Mouse (Mus musculus): ENCODE measurements at regions not wholly inside any gene's neighbourhood (a gene's known extent, or its start where the extent isn't known, plus 50 kb on each side); places are given as distances from the start of the nearest gene placed in this dataset.

DNA sequence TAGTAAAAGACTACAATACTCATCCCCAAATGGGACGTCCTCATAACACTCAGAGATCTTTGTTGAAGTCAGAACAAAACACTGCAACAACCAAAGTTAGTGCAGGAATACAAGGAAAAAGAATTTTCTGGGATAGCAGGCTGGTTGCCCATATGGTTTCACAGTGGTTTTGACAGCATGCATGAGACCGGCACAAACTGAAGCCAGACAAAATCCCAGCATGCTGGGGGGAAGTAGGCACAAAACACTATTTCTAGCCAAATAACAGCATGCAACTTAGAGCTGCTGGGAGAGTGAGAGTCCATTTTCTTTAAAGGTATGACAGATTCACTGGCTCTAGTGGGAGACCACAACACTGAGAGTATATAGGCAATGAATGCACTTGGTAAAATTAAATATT, 619.1 kb upstream of the Manea start:
- CTCF ChIA-PET = no interaction called here

DNA sequence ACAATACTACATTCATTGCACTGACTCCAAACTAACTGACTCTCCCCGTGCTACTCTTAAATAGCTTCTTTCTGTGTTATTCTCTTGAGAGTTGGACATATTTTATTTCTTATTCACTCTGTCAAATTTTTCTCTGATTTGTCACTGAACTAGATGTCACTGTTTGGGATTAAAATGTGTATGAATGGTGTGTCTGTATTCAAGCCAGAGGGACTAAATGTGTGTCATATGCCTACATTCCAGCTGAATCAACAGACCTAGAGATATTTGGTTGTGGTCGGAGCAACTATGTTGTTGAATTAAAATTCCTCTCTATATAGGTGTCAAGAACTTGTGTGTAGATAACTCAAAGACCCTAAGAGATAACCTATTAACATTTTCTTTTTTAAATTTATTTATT, 618.2 kb upstream of the Manea start:
- CTCF ChIA-PET = no interaction called here

DNA sequence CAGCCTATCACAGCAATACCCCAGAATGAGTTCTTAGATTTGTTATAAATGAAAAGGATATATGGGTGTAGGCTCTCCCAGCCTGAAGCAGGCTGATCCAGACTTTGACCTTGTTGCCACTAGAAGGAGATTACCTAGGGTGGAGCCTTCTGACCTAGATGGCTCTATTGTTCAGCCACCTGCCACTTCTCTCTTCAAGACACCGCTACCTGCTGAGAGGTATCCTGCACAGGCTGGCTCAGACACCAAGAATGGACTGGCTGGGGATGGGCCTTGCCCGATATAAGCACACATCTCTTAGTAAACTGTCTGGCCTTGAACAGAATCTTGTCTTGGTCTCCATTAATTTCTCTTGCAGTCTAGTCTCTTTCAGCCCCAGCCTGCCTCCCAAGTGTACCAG, 597.9 kb upstream of the Manea start:
- CTCF ChIA-PET = no interaction called here

DNA sequence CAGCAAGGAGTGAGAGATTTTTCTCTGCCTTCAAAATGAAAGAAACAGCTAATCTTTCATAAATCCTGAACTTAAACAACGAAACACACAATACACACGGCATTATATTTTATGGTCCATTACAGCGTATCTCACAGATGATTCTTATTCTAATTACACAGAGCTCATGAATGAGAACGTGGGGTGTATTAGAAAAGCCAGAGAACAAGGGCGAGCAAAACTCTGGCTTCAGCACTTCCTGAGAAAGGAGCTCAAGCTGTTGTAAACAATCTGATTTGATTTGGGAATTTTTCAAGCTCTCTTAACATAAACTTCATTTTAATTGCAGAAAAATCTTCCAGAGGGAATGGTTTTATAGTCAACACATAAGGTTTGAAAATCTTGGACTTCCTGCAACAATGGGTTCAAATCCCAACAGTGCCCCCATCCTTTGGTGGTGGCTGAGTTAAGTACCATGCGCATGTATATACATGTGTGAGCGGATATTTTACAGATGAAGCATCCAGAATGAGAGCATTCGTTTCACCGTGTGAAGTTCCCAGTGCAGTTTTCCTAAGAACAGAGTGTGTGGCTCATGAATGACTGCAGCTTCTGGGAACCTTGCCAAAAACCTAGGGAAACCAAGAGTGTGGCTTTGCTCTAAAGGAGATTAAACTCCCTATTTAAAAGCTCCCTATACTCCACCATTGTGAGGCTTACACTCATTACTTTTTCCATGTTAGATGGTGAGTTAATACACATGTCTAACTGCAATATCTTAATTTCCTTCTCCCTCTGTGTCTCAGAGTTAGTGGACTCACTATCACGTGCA, 587.5 kb upstream of the Manea start:
- CTCF ChIA-PET = interaction anchor here (0.6 kb wide), 1 partner anchor 28 kb away, joined by 6 read pairs; no protein-coding TSS in a partner anchor

DNA sequence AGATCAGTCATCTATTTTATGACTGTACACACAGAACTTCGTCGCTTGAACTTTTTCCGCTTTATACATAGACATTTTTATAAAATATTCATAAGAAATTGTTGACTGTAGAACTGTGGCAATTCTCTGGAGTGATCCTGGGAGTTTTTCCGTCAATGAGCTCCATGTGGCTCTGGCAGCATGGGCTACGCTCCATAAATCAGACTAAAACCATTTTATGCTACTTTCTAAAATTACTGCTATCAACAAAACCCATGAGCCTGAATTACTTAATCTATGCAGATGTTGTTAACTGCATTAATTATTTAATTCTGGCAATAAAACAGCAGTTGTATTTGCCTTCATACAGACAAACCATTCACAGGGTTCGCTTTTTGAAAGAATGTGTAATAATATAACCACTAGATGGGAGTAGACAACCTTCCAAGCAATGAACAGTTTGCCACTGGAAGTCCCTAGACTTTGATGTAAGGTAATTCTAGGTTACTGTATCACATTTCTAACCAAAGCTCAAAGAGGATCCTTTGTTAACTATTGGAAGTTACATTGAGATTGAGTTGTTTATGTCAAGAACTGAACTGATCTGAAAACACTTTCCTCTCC, 583.3 kb upstream of the Manea start:
- CTCF ChIA-PET = no interaction called here

DNA sequence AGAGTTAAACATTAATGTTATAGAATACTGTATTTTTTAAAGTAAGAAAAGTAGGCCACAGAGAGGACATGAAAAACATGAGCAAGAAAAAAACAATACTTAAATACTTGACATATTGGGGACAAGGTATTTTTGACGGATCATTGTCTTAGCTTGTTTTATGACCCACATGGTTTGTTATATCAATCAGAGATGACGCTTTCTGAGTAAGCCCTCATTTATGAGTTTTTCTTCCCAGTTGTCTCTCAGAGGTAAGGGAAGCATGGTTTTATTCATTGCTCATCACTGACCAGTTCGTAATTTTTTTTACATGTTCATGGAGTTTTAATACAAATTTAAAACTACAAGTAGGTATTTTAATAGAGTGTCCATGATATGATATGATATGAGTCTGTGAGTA, 579.4 kb upstream of the Manea start:
- CTCF ChIA-PET = no interaction called here

DNA sequence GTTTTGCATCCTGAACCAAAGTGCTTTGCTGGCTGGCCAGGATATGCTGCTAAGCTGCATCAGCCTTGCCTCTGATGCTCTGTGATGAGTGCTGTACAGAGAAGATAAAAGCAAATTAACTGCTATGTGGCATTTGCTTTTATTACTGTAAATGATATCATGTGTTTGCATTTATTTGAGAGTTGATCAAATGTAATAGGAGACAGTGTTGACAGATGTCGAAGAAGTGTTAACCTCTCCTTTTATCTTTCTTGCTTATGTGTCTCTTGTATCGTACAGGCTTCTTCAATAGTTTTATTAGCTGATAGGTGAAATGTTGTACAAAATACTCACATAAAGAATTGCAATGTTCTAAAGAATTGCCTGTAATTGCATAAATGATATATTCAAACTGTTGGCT, 541.8 kb upstream of the Manea start:
- CTCF ChIA-PET = no interaction called here

DNA sequence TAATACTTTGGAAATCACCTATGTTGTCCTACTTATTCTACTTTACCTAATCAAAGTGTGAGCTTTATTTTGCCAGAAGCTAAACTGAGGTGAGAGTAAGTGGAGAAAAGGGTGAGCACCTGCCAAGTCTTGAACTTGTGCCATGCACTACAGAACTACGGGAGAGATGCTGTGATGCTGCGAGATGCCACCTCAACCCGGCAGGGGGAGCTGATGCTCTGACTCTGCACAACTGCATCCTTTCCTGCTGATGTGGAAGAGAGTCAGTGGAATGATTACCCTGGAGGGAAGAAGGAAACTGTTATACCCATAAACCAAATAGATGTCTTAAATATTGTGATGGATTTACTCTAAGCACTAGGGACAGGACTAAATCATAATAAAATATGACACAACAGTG, 532.3 kb upstream of the Manea start:
- CTCF ChIA-PET = no interaction called here

DNA sequence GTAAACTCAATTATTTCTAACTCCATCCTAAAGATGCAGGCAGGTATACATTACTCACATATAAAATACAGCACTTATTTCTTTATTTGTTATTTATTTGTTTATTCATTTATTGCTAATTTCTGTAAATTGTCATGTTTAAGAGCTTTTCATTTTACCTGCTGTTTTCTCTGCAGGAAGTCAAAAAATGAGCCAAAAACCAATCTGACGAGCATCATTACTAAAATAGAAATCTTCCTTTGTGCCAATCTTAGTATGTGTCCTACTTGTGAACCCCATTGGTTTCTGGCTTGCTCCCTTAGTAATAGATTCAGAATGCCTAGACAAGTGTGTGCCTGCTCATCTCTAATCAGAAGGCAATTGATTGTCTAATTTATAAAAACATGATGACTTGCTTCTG, 495.1 kb upstream of the Manea start:
- CTCF ChIA-PET = no interaction called here

DNA sequence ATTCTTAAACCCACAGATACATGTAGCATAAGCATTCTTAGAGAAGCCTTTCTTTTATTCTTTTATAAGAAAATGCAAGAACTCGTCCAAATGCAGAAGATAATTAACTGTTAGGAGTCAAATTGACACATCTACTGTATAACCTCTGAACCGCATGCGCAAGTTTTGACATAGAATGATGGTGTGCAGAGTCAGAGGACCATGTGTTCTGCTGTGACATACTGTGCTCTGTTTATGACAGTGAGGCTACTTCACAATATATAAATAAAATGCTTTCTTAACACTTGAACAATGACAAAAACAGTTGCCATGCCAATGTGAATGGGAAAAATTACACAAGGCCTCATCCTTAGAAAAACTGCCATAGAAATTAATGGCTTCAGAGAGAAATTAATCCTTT, 454.1 kb upstream of the Manea start:
- CTCF ChIA-PET = no interaction called here

DNA sequence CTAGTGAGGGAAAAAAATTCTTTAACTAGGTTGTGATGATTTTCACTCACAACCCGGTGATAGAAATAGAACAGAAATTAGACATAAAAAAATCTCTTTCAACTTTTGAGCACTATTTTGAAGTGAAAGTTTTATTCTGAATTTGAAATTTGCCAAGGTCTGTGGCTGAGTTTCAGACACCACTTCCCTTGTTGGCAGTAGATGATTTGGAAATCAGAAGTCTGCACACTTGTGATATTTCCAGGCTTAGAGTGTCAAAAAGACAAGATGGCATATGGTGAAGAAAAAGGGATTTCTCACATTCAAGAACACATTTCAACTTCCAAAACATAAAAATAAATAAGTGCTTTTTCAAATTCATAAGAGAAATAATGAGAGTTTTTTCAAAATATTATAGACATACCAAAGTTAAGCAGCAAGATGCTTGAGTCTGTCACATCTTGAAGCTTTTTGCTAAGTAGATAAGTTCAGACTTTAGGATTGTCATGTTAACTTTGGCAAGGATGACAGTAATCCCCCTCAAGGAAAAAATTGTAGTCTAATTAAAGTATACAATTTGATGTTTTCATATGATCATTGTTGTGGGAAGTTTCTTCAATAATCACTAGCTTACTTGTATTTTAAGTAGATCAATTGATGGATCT, 446.6 kb upstream of the Manea start:
- CTCF ChIA-PET = no interaction called here

DNA sequence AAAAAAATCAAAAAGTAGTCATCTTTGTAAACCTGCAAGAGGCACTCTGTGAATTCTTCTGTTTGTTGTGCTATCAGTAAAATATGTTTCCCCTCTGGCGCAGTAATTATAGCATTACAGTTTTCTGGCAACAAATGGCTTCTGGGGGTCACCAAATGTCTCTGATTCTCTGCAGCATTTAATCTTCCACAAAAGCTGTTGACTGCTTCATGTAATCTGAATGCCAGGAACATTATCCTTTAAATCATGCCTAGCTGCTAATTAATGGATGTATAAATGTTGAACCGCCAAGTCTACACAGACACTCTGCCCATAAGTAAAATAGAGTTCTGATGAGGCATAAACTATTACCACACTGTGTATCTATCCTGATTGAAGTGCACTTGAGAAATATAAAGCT, 421.2 kb upstream of the Manea start:
- CTCF ChIA-PET = no interaction called here

DNA sequence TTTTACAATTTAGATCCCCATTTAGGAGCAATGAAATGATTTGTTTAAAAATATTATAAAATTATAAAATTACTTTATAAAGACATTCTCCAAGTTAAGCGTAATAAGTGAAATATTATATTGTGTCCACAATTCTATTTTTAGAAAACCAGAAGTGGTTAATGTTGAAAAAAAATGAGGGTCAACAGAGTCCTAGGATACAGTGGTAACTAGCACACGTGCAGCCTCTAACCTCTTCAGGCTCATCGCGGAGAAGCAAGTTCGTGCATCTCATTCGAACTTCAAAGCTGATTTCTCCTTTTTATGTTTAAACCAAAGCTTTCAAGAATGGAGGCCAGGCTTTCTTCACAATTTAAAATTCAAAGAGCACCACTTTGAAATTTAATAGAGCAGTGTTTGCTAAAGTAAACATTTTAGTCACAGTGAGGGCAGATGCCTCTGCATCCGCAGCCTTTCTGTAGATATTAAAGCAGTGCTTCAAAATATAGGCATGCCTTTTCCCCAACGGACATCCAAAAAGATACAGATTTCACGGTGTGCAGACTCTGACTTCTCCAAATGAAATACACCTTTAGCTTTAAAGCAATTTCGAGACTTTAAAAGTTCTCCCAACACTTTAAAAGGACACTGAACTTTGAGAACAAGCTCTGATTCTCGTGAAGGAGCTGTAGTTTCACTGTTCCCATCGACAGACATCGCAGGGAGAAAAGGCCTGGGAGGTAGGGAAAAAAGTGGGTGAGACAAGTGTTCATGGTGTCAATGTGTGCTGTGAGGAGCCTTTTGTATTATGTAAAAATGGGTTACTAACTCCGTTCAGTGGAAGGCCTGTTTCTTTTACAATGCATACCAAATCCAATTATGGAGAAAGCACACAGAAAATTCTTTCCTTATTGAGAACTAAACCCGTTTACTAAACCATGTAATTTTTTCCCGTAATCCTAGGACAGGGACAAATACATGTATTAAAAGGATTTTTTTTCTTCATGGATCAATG, 419.8 kb upstream of the Manea start:
- CTCF ChIA-PET = no interaction called here

DNA sequence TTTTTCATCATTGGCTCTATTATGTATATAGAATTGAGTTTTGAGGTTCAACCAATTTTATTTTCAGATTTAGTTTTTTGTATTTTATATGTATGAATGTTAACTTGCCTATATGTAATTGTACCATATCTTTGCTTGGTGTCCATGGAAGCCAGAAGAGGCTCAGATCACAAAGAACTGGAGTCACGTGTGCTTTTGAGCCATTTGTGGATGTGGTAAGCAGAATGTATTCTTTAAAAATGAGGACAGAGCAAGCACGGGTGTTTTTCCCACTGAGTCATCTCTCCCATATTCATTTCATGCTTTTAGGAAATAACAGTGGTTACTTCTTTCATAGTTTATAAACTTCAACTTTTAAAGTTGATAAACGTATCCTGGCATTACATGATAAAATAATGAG, 394.1 kb upstream of the Manea start:
- CTCF ChIA-PET = no interaction called here

DNA sequence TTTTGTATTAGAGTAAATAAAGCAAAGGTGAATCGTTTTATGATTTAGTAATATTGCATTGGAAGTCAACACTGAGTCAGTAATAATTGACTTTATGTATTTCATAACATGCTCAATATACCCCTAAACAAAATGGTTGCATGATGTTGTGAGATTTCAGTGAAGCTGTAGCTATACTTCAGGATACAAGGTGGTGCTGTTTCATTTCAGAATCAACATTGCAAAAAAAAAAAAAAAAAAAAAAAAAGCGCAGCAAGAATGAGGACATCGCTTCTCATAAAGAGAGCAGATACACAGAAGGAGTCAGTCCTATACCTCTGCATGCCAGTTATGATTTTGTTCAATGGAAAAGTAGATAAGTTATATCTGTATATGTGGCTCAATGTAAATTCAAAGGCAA, 389.7 kb upstream of the Manea start:
- CTCF ChIA-PET = no interaction called here

DNA sequence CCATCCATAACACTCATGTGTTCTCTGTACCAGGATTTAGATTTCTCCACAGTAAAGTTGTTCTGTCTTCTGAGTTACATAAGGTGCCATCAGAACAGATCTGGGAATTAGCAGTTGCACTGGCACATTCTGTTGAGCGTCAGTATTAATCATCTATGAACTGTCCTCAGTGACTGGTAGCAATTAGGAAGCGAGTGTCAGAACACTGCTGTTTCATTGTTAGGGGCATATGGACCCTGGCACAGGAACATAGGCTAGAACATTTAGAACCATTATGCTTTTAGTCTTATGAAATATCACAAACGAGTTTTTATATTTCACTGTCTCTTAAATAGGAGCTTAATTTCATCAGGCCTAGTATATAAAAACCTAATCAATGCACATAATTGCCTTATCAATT, 367.7 kb upstream of the Manea start:
- CTCF ChIA-PET = no interaction called here

DNA sequence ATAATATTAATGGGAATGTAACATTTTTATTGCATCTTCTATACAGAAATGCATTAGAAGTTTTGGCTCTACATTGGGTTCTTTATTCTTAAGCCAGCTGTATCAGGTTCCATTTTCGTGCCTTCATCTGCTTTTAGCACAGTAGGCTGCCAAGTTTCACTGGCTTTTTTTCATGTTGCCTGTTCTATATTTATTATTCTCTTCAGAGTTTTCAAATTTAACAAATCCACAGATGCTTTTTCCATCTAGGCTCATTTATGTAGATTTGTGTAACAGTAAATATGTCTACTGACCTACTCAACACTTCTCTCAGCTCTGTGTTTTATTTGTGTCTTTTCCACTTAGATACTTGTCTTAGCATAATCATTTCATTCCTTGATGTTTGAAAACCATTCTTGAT, 363.3 kb upstream of the Manea start:
- CTCF ChIA-PET = no interaction called here

DNA sequence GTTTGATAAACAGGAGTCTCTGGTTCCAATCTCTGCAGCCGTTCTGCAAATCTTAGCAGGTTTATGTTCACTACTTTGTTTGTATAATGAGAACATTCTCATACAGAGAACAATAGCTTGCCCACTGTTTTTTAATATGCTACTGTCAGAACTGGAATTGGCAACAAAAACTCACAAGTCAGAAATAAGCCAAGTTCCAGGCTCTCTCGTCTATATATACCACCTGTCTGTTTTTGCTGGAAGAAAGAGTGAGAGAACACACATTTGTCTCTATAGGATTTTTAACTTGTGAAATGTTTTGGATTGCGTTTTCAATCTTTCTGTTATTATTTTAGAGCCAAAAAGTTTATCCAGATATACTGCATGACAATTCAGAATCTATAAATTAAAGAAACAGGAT, 349.3 kb upstream of the Manea start:
- CTCF ChIA-PET = no interaction called here

Measured in spleen, embryonic (tissue).